Mouse (Mus musculus): ENCODE data around the gene Pzp. TPM values are rescaled to one million over a fixed set of nuclear protein-coding genes. Genes with fewer than 3 reads are reported as not detected.

The Pzp gene
- total RNA-seq, 2 experiments from 2014 or later, result not detected

DNA sequence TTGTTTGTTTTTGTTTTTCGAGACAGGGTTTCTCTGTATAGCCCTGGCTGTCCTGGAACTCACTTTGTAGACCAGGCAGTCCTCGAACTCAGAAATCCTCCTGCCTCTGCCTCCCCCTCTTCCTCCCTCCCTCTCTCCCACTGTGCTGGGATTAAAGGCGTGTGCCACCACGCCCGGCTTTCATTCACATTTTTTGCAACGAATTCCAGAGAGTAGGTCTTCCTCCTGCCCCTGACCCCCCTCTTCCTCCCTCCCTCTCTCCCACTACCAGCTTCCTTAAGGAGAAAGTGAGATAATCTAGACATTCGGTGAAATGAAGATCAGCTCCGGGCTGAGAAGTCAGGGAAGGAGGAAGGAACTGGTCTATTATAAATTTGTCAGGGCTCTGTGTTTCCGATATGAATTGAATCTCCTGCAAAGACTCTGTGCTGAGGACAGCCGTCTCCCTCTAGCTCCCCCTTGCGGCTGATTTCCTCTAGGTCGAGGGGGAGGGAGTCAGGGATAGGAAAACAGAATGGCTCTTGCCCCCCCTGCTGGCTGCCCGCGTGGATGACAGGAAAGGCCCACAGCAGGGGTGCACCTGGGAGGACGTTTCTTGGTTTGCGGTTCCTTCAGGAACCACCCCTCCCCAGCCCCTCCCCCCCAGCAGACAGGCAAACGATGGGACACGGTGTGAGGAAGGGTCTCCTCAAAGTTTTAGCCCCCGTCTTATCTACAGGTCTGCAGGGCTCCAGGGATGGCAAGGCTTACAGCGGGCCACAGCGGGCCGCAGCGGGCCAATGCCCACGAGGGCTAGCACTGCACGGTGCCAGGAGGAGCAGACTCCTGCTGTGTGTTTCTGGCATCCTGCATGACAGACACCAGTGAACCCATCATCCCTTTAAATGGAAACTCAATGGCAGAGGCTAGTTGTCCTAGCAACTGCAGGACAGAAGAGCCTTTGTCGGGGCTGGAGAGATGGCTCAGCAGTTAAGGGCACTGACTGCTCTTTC lies 46.8 kb downstream of the Pzp start:
- peak; percentile 100 for ATAC-seq (replicated peaks; ENCODE audit: poor library complexity)

DNA sequence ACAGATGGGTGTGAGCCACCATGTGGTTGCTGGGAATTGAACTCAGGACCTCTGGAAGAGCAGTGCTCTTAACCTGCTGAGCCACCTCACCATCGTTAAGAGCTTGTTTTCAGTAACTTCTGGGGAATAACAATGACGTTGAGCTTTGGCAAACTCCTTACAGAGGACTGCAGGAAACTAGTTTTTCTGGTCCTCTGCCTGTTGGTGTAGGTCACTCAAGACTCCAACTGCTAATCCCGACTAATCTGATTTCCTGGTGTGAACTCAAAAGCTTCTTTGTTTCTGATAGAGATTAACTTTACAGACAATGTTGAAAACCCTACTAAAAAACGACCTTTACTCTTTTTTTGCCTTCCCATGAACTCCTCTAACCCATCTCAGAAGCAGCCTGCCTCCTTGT lies 49.0 kb downstream of the Pzp start:
- no peak for ATAC-seq (replicated peaks; ENCODE audit: poor library complexity)

DNA sequence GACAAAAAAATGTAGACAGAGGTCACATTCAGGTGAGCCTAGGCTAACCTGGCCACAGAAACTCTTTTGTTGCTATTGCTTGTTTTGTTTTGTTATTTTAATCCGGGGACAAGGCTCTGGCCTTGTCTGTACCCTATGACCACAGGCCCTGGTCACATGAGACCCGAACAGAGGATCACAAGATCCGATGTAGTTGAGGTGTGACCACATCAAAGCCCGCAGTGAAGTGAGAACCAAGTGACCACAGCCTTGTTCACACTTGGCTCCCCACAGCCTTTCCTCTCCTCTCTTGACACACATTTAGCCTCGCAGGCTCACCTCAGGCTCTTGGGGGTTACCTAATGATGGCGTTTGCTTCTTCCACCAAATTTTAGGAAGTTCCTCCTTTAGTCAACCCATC lies 52.4 kb downstream of the Pzp start:
- no peak for ATAC-seq (replicated peaks; ENCODE audit: poor library complexity)

DNA sequence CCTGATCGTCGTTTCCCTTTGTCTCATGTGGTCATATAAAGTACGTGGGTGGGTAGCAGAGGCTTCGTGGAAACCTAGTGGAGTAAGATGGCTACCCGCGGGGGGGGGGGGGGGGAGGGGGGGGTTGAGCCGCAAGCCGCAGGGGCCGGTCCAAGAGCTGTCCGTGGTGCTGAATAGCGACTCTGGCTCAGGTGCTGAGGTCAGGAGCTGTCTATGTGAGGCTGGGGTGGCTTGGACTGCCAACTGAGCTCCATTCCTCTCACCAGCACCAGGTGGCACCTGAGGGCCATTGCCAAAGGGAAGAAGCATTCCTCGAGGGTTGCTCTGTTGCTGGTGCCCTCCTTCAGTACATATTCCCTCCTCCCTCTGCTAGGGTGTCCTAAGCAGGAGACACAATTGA lies 57.1 kb downstream of the Pzp start:
- ATAC-seq (replicated peaks; ENCODE audit: poor library complexity), result peak; percentile 90

GRCm38 (mm10) chr6:128467298-128467697 lies 59.2 kb downstream of the Pzp start:
- 0 out of 2 replicates have a peak, but pooled peaks have one; percentile 47 for ATAC-seq (replicated peaks; ENCODE audit: poor library complexity)

DNA sequence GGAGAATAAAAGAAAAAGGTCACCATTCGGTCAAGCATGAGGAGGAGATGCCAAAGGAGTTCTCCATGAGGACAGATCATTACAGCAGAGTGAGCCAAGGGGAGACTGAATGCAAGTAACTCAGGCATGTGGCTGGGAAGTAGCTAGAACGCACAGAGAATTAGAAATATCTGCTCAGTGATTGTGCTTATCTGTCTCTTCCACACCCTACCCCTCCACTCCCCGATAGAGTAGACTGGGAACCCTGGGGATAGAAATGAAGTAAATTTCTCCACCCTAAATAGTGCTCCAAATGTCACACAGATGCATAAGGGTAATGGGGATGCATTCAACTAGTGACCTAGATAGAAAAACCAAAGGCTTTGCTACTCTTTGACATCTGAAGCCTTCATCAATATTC lies 60.0 kb downstream of the Pzp start:
- peak; percentile 62 for ATAC-seq (replicated peaks; ENCODE audit: poor library complexity)

DNA sequence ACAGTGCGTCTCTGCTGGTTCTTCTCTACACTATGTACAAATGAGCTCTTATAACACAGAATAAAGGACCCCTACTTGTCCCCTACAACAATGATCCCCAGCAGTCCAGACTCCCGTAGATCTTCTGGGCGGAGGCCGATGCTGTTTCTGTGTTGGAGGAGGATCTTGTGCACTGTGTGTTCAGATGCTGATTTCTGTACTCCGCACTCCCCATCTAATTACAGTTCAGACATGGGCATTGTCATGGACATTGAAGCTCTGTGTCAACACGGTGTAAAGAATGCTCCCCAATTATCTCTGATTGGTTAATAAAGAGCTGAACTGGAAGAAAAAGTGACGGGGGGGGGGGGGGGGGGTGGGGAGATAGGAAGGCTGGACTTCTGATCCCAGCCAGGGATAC lies 60.5 kb downstream of the Pzp start:
- ATAC-seq (replicated peaks; ENCODE audit: poor library complexity), result no peak

DNA sequence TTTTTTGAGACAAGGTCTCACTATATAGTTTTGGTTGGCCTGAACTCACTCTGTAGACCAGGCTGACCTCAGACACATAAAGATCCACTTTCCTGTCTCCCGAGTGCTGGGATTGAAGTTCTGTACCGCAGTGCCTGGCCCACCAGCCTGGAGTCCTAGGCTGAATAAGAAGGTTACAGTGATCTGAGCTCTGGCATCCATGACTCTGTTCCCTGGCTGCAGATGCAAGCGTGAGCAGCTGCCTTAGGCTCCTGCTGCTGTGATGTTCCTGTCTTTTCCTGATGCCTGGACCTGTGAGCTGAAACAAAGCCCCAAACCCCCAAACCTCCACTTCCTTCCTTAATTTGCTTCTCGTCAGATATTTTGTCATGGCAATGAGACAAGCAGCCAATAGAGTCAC lies 61.5 kb downstream of the Pzp start:
- ATAC-seq (replicated peaks; ENCODE audit: poor library complexity), result no peak

GRCm38 (mm10) chr6:128461606-128462005 lies 64.9 kb downstream of the Pzp start:
- no peak for ATAC-seq (replicated peaks; ENCODE audit: poor library complexity)

- ATAC-seq (replicated peaks; ENCODE audit: poor library complexity), result no peak
Observed at GRCm38 (mm10) chr6:128460729-128461503, 65.6 kb downstream of the Pzp start.

DNA sequence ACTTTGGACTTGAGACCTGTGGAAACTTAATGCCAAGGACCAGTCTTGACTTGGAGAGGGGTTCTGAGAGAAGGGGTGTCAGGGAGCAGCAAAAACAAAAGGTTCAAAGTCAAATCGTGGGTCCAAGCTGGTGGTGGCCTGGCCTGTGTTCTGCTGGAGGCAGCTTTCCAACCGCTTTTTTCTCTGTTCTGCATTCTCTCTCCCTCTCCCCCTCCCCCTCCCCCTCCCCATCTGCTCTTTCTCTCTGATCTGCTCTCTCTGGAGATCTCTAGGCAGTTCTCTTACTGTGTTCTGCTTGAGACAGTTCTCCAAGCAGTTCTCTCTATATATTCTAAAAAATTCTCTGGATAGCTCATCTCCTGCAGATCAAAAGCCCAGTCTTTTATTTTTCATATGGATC lies 66.2 kb downstream of the Pzp start:
- ATAC-seq (replicated peaks; ENCODE audit: poor library complexity), result no peak

GRCm38 (mm10) chr6:128457186-128457585 lies 69.3 kb downstream of the Pzp start:
- no peak for ATAC-seq (replicated peaks; ENCODE audit: poor library complexity)

GRCm38 (mm10) chr6:128455835-128456605 lies 70.5 kb downstream of the Pzp start:
- no peak for ATAC-seq (replicated peaks; ENCODE audit: poor library complexity)

DNA sequence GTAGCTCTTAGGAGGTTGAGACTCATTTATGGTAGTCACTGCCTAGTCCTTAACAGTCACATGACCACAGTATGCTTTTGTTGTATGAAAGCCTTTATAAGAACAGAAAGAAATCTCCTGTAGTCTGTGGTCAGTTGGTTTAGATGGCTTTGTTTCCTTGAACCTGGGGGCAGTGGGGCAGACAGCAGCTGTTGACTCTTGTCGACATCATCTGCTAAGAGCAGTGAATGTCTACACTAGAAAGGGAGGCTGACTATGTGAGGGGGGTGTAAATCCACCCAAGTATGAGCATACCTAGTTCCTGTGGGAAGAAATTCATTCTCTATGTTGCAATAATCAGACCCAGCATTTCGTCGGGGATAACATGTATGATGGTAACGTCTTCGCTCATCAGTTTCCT lies 79.5 kb downstream of the Pzp start:
- no peak for ATAC-seq (replicated peaks; ENCODE audit: poor library complexity)

DNA sequence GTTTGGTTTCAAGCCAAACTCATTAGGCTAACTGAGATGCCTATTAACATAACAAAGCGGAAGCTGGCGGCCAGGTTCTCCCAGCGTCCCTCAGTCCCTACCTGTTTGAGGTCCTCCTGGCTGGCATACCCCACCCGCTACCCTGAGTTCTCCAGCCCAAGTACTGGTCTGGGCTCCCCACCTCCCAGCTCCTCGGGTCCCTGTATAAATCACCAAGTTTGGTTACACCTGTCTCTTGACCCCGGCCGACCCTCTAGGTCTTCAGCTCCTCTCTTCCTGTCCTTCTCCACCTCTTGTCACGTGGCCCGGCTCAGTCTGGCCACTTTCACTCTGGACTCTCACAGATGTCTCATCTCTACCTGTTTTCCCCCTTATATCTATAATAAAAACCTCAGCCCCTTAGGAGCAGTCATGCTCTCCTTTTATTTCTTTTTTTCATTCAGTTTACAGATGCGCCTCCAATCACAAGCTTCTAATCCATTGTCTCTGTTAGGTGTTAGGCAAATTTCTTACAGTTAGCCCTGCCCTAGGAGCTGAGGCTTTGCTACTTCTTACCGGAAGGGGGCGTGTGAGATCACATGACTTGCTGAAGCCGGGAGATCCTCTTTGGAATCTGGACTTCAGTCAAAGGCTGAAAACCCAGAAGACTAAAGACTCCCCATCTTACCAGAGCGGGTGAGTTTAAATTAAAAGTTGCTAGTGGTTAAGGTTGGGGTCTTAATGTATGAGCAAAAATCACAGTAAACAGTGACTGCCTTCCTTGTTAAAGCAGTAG lies 80.6 kb downstream of the Pzp start:
- peak; percentile 86 for ATAC-seq (replicated peaks; ENCODE audit: poor library complexity)

DNA sequence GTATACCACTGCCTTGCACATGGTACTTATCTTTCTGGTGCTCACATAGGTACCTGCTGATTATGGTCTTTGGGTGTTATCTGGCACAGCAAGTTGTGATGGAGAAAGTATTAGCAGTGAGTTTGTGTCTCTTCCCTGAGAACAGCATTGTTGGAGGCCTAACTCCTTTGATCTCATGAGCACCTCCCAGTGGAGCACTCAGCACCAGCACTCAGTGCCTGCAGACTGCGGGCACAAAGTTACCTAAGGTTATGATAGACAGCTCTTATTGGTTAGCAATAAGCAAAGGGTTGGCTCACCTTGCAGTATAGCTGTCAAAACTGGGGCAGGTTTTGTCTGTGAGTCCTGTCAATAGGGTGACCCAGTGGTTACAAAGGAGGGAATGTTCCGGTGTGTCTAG lies 86.3 kb downstream of the Pzp start:
- ATAC-seq (replicated peaks; ENCODE audit: poor library complexity), result peak; percentile 36

DNA sequence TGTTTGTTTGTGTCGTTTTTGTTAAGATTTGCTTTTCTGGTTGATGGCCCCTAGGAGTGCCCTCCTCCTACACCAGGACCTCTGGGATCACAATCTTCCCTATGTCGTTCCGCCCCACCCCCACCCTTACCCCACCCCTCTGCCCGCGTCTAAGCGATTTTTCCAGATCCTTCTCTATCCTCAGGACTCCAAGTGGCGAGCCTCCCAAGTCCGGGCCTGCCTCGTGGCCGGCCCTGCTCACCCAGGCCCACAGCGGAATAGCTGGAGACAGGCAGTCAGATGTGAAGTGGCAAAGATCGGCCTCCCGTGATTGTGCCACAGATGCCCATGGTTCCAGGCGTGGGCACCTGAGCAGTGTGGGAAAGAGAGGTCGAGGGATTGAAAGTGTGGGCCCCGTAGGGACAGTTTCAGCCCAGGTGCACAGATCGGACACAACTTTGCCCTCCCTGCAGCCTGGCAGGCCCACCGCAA lies 87.6 kb downstream of the Pzp start:
- ATAC-seq (replicated peaks; ENCODE audit: poor library complexity), result no peak

DNA sequence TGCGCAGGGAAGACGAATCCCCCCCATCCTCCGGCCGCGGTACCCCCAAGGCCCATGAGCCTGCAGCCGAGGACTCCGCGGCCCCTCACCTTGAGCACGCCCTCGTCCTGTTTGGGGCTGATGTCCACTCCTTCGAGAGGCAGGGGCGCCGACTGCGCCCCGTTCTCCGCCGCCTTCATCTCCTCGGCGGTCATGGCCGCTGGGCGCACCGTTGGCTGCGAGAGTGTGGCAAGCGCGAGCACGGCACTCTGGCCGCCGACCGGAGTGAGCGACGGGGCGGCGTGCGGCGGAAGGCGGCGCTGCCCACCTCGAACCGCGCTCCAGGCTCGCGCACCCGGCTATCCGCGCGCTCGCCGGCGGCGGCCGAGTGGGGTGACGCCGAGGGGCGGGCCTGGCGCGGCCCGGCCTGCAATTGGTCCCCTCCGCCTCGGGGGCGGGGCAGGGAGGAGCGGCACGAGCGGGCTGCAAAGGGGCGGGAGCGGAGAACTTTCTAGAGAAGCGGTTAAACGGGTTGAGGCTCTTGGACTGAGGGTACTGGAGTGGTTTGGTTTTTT lies 88.1 kb downstream of the Pzp start, which contains the start of gene Fkbp4:
Fkbp4 (minus strand) TSS at position 361 of the 554 bp plus-strand sequence.
- peak; percentile 72 for ATAC-seq (replicated peaks; ENCODE audit: poor library complexity)

GRCm38 (mm10) chr6:128437731-128438316 lies 88.7 kb downstream of the Pzp start:
- ATAC-seq (replicated peaks; ENCODE audit: poor library complexity), result peak; percentile 32

Data from megakaryocyte progenitor cell, adult 5-6 weeks (primary cell).